Mouse (Mus musculus): ENCODE measurements around the gene Ppfia1. TPM values are rescaled to one million over a fixed set of nuclear protein-coding genes. Genes with fewer than 3 reads are reported as not detected.

The Ppfia1 gene
- polyA plus RNA-seq, 1 experiment from 2014 or later, result 21.8 TPM

GRCm38 (mm10) chr7:144458881-144459280 is 94.6 kb downstream of the Ppfia1 start:
- Histone ChIP-seq H3K9ac (no peak overlapping the region), H3K4me1 (replicated peaks) (no peaks in the 10 kb centered on the region), H3K27ac (no peak overlapping the region), H3K27me3 (no peaks in the 10 kb centered on the region), H3K36me3 (peaks cover 91% of the 10 kb centered on the region), H3K9me3 (replicated peaks) (no peaks in the 10 kb centered on the region), H3K4me2 (no peak overlapping the region), H3K4me3 (no peak overlapping the region)
- WGBS, result 89% methylated on average over 1 of the region's 1 CpGs
- ATAC-seq (replicated peaks; ENCODE audit: insufficient number of reproducible peaks, insufficient read depth, low FRiP score, low read depth), result no peak

- no peak for ATAC-seq (replicated peaks; ENCODE audit: insufficient number of reproducible peaks, insufficient read depth, low FRiP score, low read depth)
- 84% methylated on average over 9 of the region's 9 CpGs for WGBS
Measured at GRCm38 (mm10) chr7:144450661-144451060, 102.9 kb downstream of the Ppfia1 start.

GRCm38 (mm10) chr7:144449637-144450570 is 103.6 kb downstream of the Ppfia1 start:
- Histone ChIP-seq H3K27ac (peak overlapping the region; percentile 60), H3K9ac (no peak overlapping the region), H3K36me3 (peaks cover 82% of the 10 kb centered on the region), H3K4me1 (replicated peaks) (peaks cover 15% of the 10 kb centered on the region), H3K4me3 (no peak overlapping the region), H3K27me3 (no peaks in the 10 kb centered on the region), H3K9me3 (replicated peaks) (no peaks in the 10 kb centered on the region), H3K4me2 (no peak overlapping the region)
- ATAC-seq (replicated peaks; ENCODE audit: insufficient number of reproducible peaks, insufficient read depth, low FRiP score, low read depth), result peak; percentile 91
- WGBS, result 69% methylated on average over 13 of the region's 13 CpGs

More at GRCm38 (mm10) chr7:144450661-144451060, 102.9 kb downstream of the Ppfia1 start:
- peaks cover 15% of the 10 kb centered on the region for H3K4me1 ChIP-seq (replicated peaks)
- no peaks in the 10 kb centered on the region for H3K27me3 ChIP-seq
- no peak overlapping the region for H3K9ac ChIP-seq
- H3K9me3 ChIP-seq (replicated peaks), result no peaks in the 10 kb centered on the region
- no peak overlapping the region for H3K27ac ChIP-seq
- no peak overlapping the region for H3K4me2 ChIP-seq
- H3K4me3 ChIP-seq, result no peak overlapping the region
- peaks cover 82% of the 10 kb centered on the region for H3K36me3 ChIP-seq

- Histone ChIP-seq H3K27ac (no peak overlapping the region), H3K27me3 (no peaks in the 10 kb centered on the region), H3K9me3 (replicated peaks) (no peaks in the 10 kb centered on the region), H3K4me3 (no peak overlapping the region), H3K4me1 (replicated peaks) (peaks cover 15% of the 10 kb centered on the region), H3K9ac (no peak overlapping the region), H3K4me2 (no peak overlapping the region), H3K36me3 (peaks cover 79% of the 10 kb centered on the region)
- ATAC-seq (replicated peaks; ENCODE audit: insufficient number of reproducible peaks, insufficient read depth, low FRiP score, low read depth), result no peak
- WGBS, result 84% methylated on average over 1 of the region's 1 CpGs
Measured at GRCm38 (mm10) chr7:144448186-144448585, 105.3 kb downstream of the Ppfia1 start.

GRCm38 (mm10) chr7:144447146-144447545 is 106.4 kb downstream of the Ppfia1 start:
- no peak overlapping the region for H3K4me2 ChIP-seq
- H3K27ac ChIP-seq, result no peak overlapping the region
- H3K9ac ChIP-seq, result no peak overlapping the region
- peaks cover 75% of the 10 kb centered on the region for H3K36me3 ChIP-seq
- no peaks in the 10 kb centered on the region for H3K9me3 ChIP-seq (replicated peaks)
- WGBS, result 77% methylated on average over 3 of the region's 3 CpGs
- H3K27me3 ChIP-seq, result no peaks in the 10 kb centered on the region
- ATAC-seq (replicated peaks; ENCODE audit: insufficient number of reproducible peaks, insufficient read depth, low FRiP score, low read depth), result no peak
- no peak overlapping the region for H3K4me3 ChIP-seq
- H3K4me1 ChIP-seq (replicated peaks), result peaks cover 15% of the 10 kb centered on the region

GRCm38 (mm10) chr7:144444788-144445187 is 108.7 kb downstream of the Ppfia1 start:
- peaks cover 85% of the 10 kb centered on the region for H3K36me3 ChIP-seq
- H3K4me3 ChIP-seq, result no peak overlapping the region
- H3K27ac ChIP-seq, result no peak overlapping the region
- no peaks in the 10 kb centered on the region for H3K27me3 ChIP-seq
- no peak overlapping the region for H3K4me2 ChIP-seq
- WGBS, result 94% methylated on average over 7 of the region's 7 CpGs
- peaks cover 6% of the 10 kb centered on the region for H3K4me1 ChIP-seq (replicated peaks)
- H3K9ac ChIP-seq, result no peak overlapping the region
- no peak for ATAC-seq (replicated peaks; ENCODE audit: insufficient number of reproducible peaks, insufficient read depth, low FRiP score, low read depth)
- no peaks in the 10 kb centered on the region for H3K9me3 ChIP-seq (replicated peaks)

GRCm38 (mm10) chr7:144441976-144442375 is 111.6 kb downstream of the Ppfia1 start:
- Histone ChIP-seq H3K9me3 (replicated peaks) (no peaks in the 10 kb centered on the region), H3K4me1 (replicated peaks) (no peaks in the 10 kb centered on the region), H3K4me2 (no peak overlapping the region), H3K27ac (no peak overlapping the region), H3K27me3 (no peaks in the 10 kb centered on the region), H3K4me3 (no peak overlapping the region), H3K9ac (no peak overlapping the region), H3K36me3 (peaks cover 87% of the 10 kb centered on the region)
- WGBS, result 93% methylated on average over 4 of the region's 4 CpGs
- no peak for ATAC-seq (replicated peaks; ENCODE audit: insufficient number of reproducible peaks, insufficient read depth, low FRiP score, low read depth)

GRCm38 (mm10) chr7:144441466-144441865 is 112.1 kb downstream of the Ppfia1 start:
- no peaks in the 10 kb centered on the region for H3K4me1 ChIP-seq (replicated peaks)
- no peak overlapping the region for H3K9ac ChIP-seq
- H3K9me3 ChIP-seq (replicated peaks), result no peaks in the 10 kb centered on the region
- ATAC-seq (replicated peaks; ENCODE audit: insufficient number of reproducible peaks, insufficient read depth, low FRiP score, low read depth), result no peak
- H3K4me2 ChIP-seq, result no peak overlapping the region
- H3K4me3 ChIP-seq, result no peak overlapping the region
- H3K27me3 ChIP-seq, result no peaks in the 10 kb centered on the region
- 93% methylated on average over 11 of the region's 11 CpGs for WGBS
- H3K27ac ChIP-seq, result no peak overlapping the region
- peaks cover 88% of the 10 kb centered on the region for H3K36me3 ChIP-seq

GRCm38 (mm10) chr7:144438811-144439210 is 114.7 kb downstream of the Ppfia1 start:
- WGBS, result 98% methylated on average over 7 of the region's 7 CpGs
- no peak overlapping the region for H3K4me2 ChIP-seq
- no peak overlapping the region for H3K9ac ChIP-seq
- no peaks in the 10 kb centered on the region for H3K27me3 ChIP-seq
- peaks cover 73% of the 10 kb centered on the region for H3K36me3 ChIP-seq
- H3K4me3 ChIP-seq, result no peak overlapping the region
- no peaks in the 10 kb centered on the region for H3K9me3 ChIP-seq (replicated peaks)
- no peaks in the 10 kb centered on the region for H3K4me1 ChIP-seq (replicated peaks)
- no peak for ATAC-seq (replicated peaks; ENCODE audit: insufficient number of reproducible peaks, insufficient read depth, low FRiP score, low read depth)
- no peak overlapping the region for H3K27ac ChIP-seq

GRCm38 (mm10) chr7:144432920-144433319 is 120.6 kb downstream of the Ppfia1 start:
- peaks cover 24% of the 10 kb centered on the region for H3K36me3 ChIP-seq

GRCm38 (mm10) chr7:144427460-144427859 is 126.1 kb downstream of the Ppfia1 start:
- H3K27me3 ChIP-seq, result 0 out of 2 replicates have a peak, but pooled peaks cover 11% of the 10 kb centered on the region
- WGBS, result 90% methylated on average over 3 of the region's 3 CpGs

More at GRCm38 (mm10) chr7:144432920-144433319, 120.6 kb downstream of the Ppfia1 start:
- H3K9ac ChIP-seq, result no peak overlapping the region
- H3K4me1 ChIP-seq (replicated peaks), result no peaks in the 10 kb centered on the region
- H3K27me3 ChIP-seq, result no peaks in the 10 kb centered on the region
- H3K4me2 ChIP-seq, result no peak overlapping the region
- no peak overlapping the region for H3K27ac ChIP-seq
- WGBS, result 55% methylated on average over 2 of the region's 2 CpGs
- H3K4me3 ChIP-seq, result no peak overlapping the region
- H3K9me3 ChIP-seq (replicated peaks), result no peaks in the 10 kb centered on the region
- no peak for ATAC-seq (replicated peaks; ENCODE audit: insufficient number of reproducible peaks, insufficient read depth, low FRiP score, low read depth)

More at GRCm38 (mm10) chr7:144427460-144427859, 126.1 kb downstream of the Ppfia1 start:
- Histone ChIP-seq H3K4me3 (no peak overlapping the region), H3K4me2 (no peak overlapping the region), H3K36me3 (no peaks in the 10 kb centered on the region), H3K4me1 (replicated peaks) (no peaks in the 10 kb centered on the region), H3K9ac (no peak overlapping the region), H3K9me3 (replicated peaks) (no peaks in the 10 kb centered on the region), H3K27ac (no peak overlapping the region)
- ATAC-seq (replicated peaks; ENCODE audit: insufficient number of reproducible peaks, insufficient read depth, low FRiP score, low read depth), result no peak
